Mouse (Mus musculus) right cerebral cortex, postnatal 14 days (tissue): ENCODE measurements around the gene Rap1gap2.

Source experiments
- DNase-seq: peaks from one replicate; pipeline ENCODE4 v3.0.0; 2022

Gene Rap1gap2

DNA sequence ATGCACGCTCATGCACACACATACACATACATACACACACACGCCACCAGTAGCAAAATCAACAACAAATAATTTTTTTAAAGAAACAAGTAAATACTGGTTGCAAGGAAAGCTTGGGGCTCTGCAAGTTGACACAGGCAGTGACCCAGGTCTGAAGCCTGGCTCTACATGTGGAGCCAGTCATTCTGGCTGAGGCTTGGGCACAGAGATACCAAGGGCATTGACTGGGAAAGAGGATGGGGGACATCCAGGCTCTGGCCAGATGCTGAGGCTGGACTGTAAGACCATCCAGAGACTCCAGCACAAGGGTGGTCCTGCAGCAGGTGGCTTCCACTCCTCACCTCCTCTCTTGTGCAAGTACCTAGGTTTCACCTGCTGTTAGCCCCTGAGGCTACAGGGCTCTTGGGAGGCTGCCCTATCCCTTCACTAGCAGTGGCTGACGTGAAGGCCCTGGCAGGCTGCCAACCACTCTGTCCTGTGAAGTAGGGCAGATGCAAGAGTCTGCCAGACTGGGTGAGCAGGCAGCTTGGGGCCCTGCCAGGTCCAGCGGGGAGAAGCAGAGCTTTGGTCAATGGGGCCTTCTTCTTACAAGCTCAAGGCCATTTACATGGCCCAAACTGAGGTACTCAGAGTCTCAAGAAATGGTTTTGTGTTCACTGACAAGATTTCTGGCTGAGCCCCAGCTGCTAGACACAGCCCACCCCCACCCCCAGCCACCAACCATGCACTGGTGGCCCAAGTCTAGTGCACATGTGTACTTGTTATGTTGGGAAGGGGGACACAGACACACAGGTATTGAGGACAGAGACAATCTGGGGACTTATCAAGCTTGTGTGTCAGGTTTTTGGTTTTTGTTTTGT, 201.9 kb downstream of the Rap1gap2 start:
- peak; percentile 96 for DNase-seq

DNA sequence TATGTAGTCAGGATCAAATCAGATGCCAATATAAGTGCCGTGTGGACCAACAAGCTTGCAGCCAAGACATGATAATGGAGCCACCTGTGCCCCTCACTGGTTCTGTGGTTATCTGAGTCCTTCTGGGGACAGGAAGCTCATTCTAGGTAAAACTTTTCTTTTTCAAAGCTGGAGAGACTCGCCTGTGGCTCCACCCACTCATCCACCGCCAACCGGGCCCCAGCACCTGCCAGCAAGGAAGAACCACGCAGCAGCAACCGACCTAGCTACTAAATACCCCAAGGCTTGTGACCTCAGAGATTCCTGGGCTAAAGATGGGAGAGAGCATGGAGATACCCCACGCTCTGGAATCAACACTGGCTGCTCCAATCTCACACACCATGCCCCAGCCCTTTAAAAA, 205.5 kb downstream of the Rap1gap2 start:
- no peak for DNase-seq

DNA sequence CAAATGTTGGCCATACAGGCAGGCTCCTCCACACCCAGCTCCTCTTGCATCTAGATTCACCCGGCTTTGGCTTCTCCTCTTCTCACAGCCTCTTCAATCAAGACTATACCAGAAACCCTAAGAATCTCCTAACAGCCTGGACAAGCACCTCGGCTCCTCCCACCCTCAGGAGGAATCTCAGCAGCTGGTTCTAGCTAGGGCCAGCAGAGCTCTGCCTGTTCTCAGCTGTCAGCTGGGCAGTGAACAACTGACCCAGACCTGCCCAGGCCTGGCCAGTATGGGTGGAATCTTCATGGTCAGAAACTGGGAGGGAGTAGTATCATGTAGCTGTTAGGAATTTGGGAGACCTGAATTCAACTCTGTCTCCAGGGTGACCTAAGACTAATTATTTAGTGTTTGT, 206.5 kb downstream of the Rap1gap2 start:
- no peak for DNase-seq

DNA sequence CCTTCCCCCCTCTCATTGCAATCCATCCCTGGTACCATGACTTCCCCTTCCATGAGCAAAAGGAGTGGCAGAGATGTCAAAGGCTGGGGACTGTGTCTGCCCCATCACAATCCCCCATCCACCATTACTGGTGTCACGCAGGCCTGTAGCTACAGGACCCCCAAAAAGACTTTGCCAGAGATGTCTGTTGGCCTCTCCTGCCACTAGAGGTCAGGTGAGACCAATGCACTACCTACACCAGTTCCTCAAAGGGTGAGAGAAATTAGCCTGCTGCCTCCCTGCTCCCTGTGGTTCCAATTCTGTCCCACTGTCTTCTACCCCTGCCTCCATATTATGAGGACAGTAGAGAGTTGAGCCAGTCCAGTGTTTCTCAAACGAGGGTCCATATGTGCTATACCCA, 208.6 kb downstream of the Rap1gap2 start:
- DNase-seq, result no peak

DNA sequence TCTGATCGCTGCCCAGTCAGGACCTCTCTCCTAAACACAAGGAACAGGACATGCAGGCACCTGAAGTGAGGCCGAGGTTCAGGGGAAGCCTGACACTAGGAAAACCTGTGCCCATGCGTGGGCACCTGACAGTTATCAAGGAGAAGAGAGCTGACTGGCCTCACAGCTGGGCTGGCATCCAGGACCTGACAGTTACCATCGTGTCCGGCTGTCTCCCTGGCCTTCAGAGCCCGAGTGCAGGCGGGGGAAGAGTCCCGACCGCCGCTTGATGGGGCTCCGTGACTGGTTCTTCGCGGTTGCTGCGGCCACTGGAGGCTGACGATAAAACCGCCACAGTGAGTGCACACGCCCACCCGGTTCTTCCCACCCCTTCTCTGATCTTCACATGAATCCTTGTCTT, 215.1 kb downstream of the Rap1gap2 start:
- DNase-seq, result no peak

DNA sequence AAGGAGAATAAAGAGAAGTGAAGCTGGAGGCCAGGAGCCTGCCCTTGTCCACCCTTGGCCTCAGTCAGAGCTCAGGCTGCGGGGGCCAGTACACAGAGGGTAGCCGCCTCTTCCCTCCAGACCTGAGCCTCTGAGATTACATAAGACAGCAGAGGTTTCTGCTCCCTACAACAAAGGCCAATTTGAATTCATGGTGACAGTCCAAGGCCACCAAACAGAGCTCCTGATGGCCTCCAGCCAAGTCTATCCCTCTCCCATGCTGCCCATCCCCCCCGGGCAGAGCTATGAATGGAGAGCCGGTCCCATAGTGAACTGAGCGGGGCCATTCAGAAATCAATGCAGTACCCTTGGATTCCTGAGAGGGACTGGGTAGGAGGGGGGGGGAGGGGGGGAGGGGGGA, 217.2 kb downstream of the Rap1gap2 start:
- peak; percentile 44 for DNase-seq

DNA sequence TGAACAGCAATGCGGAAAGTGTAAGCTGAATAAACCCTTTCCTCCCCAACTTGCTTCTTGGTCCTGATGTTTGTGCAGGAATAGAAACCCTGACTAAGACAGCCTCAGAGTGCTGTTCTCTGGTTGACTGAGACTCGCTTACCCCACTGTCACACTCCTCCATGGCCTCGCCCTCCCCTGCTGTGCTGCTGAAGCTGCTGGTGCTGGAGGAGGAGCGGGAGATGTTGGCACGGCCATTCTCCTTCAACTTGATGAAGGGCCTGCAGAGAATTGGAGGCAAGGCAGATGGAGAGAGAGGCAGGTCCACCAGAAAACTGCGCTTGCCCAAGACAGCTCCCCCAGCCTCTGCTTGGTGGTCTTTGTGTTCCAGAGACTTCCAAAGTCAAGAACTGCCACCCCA, 217.8 kb downstream of the Rap1gap2 start:
- DNase-seq, result no peak

DNA sequence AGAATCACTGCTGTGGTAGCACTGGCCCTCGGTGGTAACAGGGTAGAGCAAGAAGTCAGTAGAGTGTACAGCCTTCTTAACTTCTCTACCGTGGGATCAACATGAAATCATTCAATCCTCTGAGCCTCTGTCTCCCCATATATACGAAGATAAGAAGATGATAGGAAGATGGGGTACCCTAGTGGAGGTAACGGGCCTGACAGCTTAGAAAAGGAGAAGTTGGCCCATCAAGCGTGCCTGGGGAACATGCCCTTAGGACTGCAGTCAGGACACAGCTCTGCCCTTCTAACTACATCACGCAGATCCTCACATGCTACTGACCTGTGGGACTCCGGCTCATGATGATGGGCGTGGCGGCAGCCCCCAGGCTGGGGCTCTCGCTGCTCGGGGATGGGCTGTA, 218.8 kb downstream of the Rap1gap2 start:
- DNase-seq, result no peak

DNA sequence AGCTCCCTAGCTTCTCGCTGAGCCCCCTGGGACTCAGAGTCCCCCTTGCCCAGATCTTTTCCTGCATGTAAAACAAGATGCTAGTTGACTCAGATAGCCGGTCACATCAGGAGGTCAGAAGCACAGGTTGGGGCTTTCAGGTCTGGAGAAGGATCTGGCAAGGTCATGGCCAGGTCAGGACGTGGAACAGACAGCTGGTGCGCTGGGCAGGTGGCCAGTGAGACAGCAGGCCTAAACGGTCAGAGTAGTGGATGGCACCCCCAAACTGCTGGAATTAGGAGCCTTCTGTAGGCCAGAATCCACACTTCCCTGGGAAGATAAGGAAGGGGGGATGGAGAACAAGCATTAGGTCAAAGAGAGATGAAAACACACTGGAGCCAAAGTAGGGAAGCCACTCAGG, 223.5 kb downstream of the Rap1gap2 start:
- DNase-seq, result no peak

DNA sequence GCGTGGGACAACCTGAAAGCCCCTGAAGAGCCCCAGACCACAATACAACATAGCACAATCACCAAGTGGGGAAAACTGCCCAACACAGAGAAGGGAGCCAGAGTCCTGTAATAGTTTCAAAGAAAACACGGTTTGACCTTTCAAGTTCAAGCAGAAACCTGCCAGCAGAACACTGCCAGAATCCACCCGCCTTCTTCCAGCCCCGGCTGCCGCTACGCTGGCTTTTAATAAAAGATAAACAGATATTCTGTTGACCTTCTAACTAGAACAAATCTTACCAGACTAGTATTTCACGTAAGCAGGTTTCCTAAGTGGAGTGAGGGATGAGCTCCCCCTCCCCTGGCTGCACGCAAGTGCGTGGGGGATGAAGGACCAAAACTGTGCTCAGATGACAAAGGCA, 225.0 kb downstream of the Rap1gap2 start:
- DNase-seq, result no peak

DNA sequence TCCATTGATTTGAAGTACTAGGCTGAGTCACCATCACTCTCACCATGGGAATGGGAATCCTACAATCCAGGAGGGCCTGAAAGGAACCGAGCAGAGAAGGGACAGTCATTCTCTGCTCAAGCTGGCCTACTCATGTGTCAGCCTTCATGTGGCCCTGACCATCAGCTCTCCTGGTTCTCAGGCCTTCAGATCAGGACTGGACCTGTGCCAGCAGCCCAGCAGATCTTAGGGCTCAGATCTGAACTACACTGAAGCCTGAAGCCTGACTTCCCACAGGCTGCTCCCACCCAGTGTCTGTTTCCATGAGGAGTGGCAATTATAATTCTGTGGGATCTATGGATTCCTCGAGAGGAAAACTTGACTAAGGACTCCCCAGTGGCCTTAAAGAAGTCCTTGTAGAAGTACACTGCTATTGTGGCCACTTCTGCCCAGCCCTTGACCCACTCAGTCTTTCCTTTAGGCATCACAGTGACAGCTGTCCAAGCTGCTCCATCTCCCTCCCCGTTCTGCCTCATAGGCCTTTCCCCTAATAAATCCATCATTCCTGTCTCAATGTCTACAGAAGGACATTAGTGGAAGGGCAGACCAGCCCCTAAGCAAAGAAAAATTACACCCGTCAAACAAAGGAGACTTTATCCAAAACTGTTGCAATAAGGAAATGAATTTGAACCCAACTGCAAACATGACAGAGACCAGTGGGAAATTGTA, 231.4 kb downstream of the Rap1gap2 start:
- no peak for DNase-seq

DNA sequence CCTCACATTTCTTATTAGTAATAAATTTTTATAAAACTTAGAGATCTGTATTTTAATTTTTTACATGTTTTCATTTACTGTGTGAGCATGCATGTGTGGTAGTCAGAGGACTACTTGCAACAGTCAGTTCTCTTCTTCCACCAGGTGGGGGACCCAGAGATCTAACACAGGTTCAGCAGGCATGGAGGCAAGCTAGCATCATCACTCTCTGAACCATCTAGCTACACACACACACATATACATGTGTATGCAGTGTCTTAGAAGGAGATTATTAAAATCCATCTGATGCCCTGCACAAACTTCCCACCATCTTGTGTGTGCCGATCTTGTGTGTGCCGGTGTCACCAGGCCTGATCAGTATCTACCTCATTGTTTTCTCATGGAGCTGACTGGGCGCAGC, 233.9 kb downstream of the Rap1gap2 start:
- peak; percentile 70 for DNase-seq

DNA sequence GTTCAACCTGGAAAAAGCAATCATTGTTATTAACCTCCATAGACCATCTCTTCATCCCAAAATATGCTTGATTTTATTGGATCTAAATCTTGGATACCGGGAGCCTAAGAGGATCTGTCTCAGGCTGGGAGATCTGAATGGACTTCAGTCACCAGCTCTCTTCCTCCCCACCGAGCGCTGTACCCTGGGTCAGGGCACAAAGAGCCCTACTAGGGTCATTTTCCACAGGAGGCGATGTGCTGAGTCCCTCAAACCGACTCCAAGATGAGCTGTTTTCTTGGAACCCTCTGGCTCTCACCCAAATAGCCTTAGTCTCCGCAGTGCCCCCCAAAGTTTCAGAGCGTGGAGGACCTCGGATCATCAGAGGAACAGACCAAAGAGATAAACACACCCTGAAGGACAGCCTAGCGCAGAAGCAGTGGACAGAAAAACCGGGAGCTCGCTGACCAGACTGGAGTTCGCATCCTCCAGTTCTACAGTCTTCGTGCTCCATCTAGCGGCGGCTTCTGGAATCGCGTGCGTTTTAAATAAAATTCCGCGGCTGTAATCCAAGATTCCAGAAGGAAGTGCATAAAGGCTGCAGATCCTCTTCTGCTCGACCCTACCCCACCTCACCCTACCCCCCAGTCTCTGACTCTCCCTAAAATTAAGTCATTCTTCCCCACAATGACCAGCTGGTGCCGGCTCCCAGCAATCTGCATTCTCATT, 239.2 kb downstream of the Rap1gap2 start:
- DNase-seq, result peak; percentile 80

DNA sequence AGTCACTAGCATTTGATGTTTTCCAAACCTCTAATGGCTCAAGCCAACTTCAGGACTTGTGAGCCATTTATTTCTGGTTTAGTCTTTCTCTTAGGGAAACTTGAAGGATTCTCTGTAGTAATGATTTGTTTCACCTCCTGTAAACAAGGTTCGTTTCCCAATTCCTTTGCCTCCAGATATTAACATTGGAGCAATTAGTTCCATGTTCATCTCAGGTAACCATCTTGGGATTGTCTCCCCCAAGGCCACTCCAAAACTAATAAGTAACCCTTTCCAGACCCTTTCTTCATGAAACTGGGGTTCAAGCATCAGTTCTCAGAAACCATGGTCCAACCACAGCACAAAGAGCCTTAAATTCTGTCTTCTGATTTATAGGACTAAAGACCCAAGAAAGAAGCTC, 248.9 kb downstream of the Rap1gap2 start, which contains the start of gene Olfr412:
Olfr412 (plus strand) TSS at position 301 of the 400 bp plus-strand sequence.
- DNase-seq, result no peak

DNA sequence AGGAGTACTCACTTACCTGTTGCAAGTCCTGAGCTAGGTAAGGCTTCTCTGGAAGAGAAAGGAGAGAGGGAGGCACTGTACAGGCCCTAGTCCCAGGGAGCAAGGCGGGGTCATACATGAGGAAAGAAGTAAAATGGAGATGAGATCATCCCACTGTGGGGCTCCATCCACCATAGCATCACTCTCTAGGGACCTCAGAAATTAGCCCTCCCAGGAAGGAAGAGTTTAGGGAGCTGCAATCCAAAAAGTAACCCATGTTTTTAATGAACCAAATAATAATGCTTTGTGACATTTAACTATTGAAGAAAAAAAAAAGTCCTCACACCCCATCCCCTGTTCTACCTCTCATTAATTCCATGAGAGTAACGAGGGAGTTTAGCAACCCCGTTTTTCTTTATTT, 258.2 kb downstream of the Rap1gap2 start, which contains the start of gene Olfr411:
Olfr411 (minus strand) TSS at position 101 of the 400 bp plus-strand sequence.
- DNase-seq, result no peak

DNA sequence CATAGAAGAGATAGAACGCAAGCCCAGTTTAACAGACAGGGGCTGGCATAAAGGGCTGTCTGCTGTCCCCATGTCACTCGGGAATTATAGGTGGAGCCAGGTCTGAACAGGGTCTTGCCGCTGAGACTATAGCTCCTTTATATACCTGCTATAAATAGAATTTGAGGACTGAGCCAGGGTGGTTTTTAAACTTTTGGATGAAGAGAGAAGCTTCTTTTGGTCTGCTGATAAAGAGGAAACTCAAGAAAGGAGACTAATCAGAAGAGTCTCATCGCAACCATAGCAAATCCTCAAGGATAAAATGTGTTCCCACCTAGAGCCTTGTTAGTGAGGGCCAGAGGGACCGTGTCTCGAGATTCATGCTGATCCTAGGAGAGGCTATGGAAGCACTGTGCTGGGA, 272.8 kb downstream of the Rap1gap2 start, which contains the start of gene Olfr410:
Olfr410 (minus strand) TSS at position 101 of the 400 bp plus-strand sequence.
- no peak for DNase-seq
